Mouse (Mus musculus): ENCODE data around the gene Olfr30. TPM values are rescaled to one million over a fixed set of nuclear protein-coding genes. Genes with fewer than 3 reads are reported as not detected.
"Not testable (repeated sequence)": the region's sequence is repeated elsewhere in the genome, so short reads cannot be mapped to it uniquely, and the experiment has no call there.

Gene Olfr30
- not detected in 2 replicates for polyA plus RNA-seq (2015; fragmentation: Nextera tagmentation; extraction: Ambion mirVana)

- ATAC-seq (ENCODE audit: low read depth) = no peak
- Histone ChIP-seq H3K4me3 (ENCODE audit: low read depth, low read length) (no peak within 1 kb of the TSS), H3K4me2 (ENCODE audit: low read depth, low read length) (no peak within 1 kb of the TSS), H3K27me3 (ENCODE audit: control insufficient read depth, insufficient read depth, low read depth, low read length) (no peaks in the 10 kb centered on the region), H3K36me3 (ENCODE audit: control insufficient read depth, insufficient read depth) (no peaks in the 10 kb centered on the region), H3K27ac (ENCODE audit: low read length) (no peak within 1 kb of the TSS), H3K9ac (ENCODE audit: low read depth, low read length) (no peak within 1 kb of the TSS), H3K4me1 (ENCODE audit: control insufficient read depth, low read depth, low read length) (no peaks in the 10 kb centered on the region), H3K9me3 (replicated peaks; ENCODE audit: control insufficient read depth, low read length) (no peaks in the 10 kb centered on the region)
These were observed at the start of gene Olfr30 for GRCm38 (mm10) chr11:58462170-58462569. Gene Olfr30, minus strand, starts transcription at chr11:58462270.

GRCm38 (mm10) chr11:58509058-58509457 is 47.0 kb upstream of the Olfr30 start:
- H3K36me3 ChIP-seq (ENCODE audit: control insufficient read depth, insufficient read depth); H3K4me1 ChIP-seq (ENCODE audit: control insufficient read depth, low read depth, low read length); H3K9me3 ChIP-seq (replicated peaks; ENCODE audit: control insufficient read depth, low read length); H3K27ac ChIP-seq (ENCODE audit: low read length); H3K27me3 ChIP-seq (ENCODE audit: control insufficient read depth, insufficient read depth, low read depth, low read length); H3K9ac ChIP-seq (ENCODE audit: low read depth, low read length); ATAC-seq (ENCODE audit: low read depth); H3K4me2 ChIP-seq (ENCODE audit: low read depth, low read length); H3K4me3 ChIP-seq (ENCODE audit: low read depth, low read length): not testable (repeated sequence)
- WGBS (ENCODE audit: insufficient replicate concordance) = 76% methylated on average over 19 of the region's 19 CpGs

GRCm38 (mm10) chr11:58502472-58502871 is 40.4 kb upstream of the Olfr30 start, which contains the start of gene Olfr331:
Gene Olfr331, minus strand, starts transcription at chr11:58502572.
- H3K4me3 ChIP-seq (ENCODE audit: low read depth, low read length); H3K9me3 ChIP-seq (replicated peaks; ENCODE audit: control insufficient read depth, low read length); H3K27me3 ChIP-seq (ENCODE audit: control insufficient read depth, insufficient read depth, low read depth, low read length); H3K9ac ChIP-seq (ENCODE audit: low read depth, low read length); H3K4me2 ChIP-seq (ENCODE audit: low read depth, low read length); H3K4me1 ChIP-seq (ENCODE audit: control insufficient read depth, low read depth, low read length); H3K27ac ChIP-seq (ENCODE audit: low read length); H3K36me3 ChIP-seq (ENCODE audit: control insufficient read depth, insufficient read depth); ATAC-seq (ENCODE audit: low read depth): not testable (repeated sequence)

GRCm38 (mm10) chr11:58499290-58499689 is 37.2 kb upstream of the Olfr30 start:
- 44% methylated on average over 3 of the region's 3 CpGs for WGBS (ENCODE audit: insufficient replicate concordance)
- ATAC-seq (ENCODE audit: low read depth) = no peak

GRCm38 (mm10) chr11:58498761-58499160 is 36.7 kb upstream of the Olfr30 start:
- Histone ChIP-seq H3K9ac (ENCODE audit: low read depth, low read length) (no peak overlapping the region), H3K27ac (ENCODE audit: low read length) (no peak overlapping the region), H3K27me3 (ENCODE audit: control insufficient read depth, insufficient read depth, low read depth, low read length) (no peaks in the 10 kb centered on the region), H3K4me3 (ENCODE audit: low read depth, low read length) (no peak overlapping the region), H3K36me3 (ENCODE audit: control insufficient read depth, insufficient read depth) (no peaks in the 10 kb centered on the region), H3K4me2 (ENCODE audit: low read depth, low read length) (no peak overlapping the region), H3K9me3 (replicated peaks; ENCODE audit: control insufficient read depth, low read length) (no peaks in the 10 kb centered on the region), H3K4me1 (ENCODE audit: control insufficient read depth, low read depth, low read length) (no peaks in the 10 kb centered on the region)
- ATAC-seq (ENCODE audit: low read depth) = no peak
- 61% methylated on average over 9 of the region's 9 CpGs for WGBS (ENCODE audit: insufficient replicate concordance)

More at GRCm38 (mm10) chr11:58499290-58499689, 37.2 kb upstream of the Olfr30 start:
- H3K4me2 ChIP-seq (ENCODE audit: low read depth, low read length) = no peak overlapping the region
- H3K9me3 ChIP-seq (replicated peaks; ENCODE audit: control insufficient read depth, low read length) = no peaks in the 10 kb centered on the region
- H3K27ac ChIP-seq (ENCODE audit: low read length) = no peak overlapping the region
- H3K4me3 ChIP-seq (ENCODE audit: low read depth, low read length) = no peak overlapping the region
- H3K4me1 ChIP-seq (ENCODE audit: control insufficient read depth, low read depth, low read length) = no peaks in the 10 kb centered on the region
- H3K36me3 ChIP-seq (ENCODE audit: control insufficient read depth, insufficient read depth) = no peaks in the 10 kb centered on the region
- H3K9ac ChIP-seq (ENCODE audit: low read depth, low read length) = no peak overlapping the region
- no peaks in the 10 kb centered on the region for H3K27me3 ChIP-seq (ENCODE audit: control insufficient read depth, insufficient read depth, low read depth, low read length)

- H3K4me1 ChIP-seq (ENCODE audit: control insufficient read depth, low read depth, low read length) = no peaks in the 10 kb centered on the region
- H3K36me3 ChIP-seq (ENCODE audit: control insufficient read depth, insufficient read depth) = no peaks in the 10 kb centered on the region
- no peak within 1 kb of the TSS for H3K9ac ChIP-seq (ENCODE audit: low read depth, low read length)
- H3K4me3 ChIP-seq (ENCODE audit: low read depth, low read length) = no peak within 1 kb of the TSS
- no peaks in the 10 kb centered on the region for H3K27me3 ChIP-seq (ENCODE audit: control insufficient read depth, insufficient read depth, low read depth, low read length)
- WGBS (ENCODE audit: insufficient replicate concordance) = 63% methylated on average over 2 of the region's 2 CpGs
- no peak for ATAC-seq (ENCODE audit: low read depth)
- no peaks in the 10 kb centered on the region for H3K9me3 ChIP-seq (replicated peaks; ENCODE audit: control insufficient read depth, low read length)
- no peak within 1 kb of the TSS for H3K27ac ChIP-seq (ENCODE audit: low read length)
- no peak within 1 kb of the TSS for H3K4me2 ChIP-seq (ENCODE audit: low read depth, low read length)
These were observed 30.4 kb upstream of the Olfr30 start, which contains the start of gene Olfr332 for GRCm38 (mm10) chr11:58492455-58492854. Gene Olfr332, minus strand, starts transcription at chr11:58492555.

- Histone ChIP-seq H3K4me3 (ENCODE audit: low read depth, low read length) (no peak overlapping the region), H3K36me3 (ENCODE audit: control insufficient read depth, insufficient read depth) (no peaks in the 10 kb centered on the region), H3K9ac (ENCODE audit: low read depth, low read length) (no peak overlapping the region), H3K4me1 (ENCODE audit: control insufficient read depth, low read depth, low read length) (no peaks in the 10 kb centered on the region), H3K4me2 (ENCODE audit: low read depth, low read length) (no peak overlapping the region), H3K27me3 (ENCODE audit: control insufficient read depth, insufficient read depth, low read depth, low read length) (no peaks in the 10 kb centered on the region), H3K9me3 (replicated peaks; ENCODE audit: control insufficient read depth, low read length) (no peaks in the 10 kb centered on the region), H3K27ac (ENCODE audit: low read length) (no peak overlapping the region)
- 42% methylated on average over 4 of the region's 4 CpGs for WGBS (ENCODE audit: insufficient replicate concordance)
- no peak for ATAC-seq (ENCODE audit: low read depth)
These were observed 8.5 kb downstream of the Olfr30 start for GRCm38 (mm10) chr11:58453592-58453991.

GRCm38 (mm10) chr11:58452759-58453158 is 9.3 kb downstream of the Olfr30 start, which contains the start of gene Lypd9:
Gene Lypd9, minus strand, starts transcription at chr11:58452923.
- H3K9me3 ChIP-seq (replicated peaks; ENCODE audit: control insufficient read depth, low read length) = no peaks in the 10 kb centered on the region
- H3K4me1 ChIP-seq (ENCODE audit: control insufficient read depth, low read depth, low read length) = no peaks in the 10 kb centered on the region
- H3K27ac ChIP-seq (ENCODE audit: low read length) = no peak within 1 kb of the TSS
- WGBS (ENCODE audit: insufficient replicate concordance) = 83% methylated on average over 9 of the region's 9 CpGs
- H3K9ac ChIP-seq (ENCODE audit: low read depth, low read length) = no peak within 1 kb of the TSS
- H3K36me3 ChIP-seq (ENCODE audit: control insufficient read depth, insufficient read depth) = no peaks in the 10 kb centered on the region
- no peak within 1 kb of the TSS for H3K4me2 ChIP-seq (ENCODE audit: low read depth, low read length)
- H3K27me3 ChIP-seq (ENCODE audit: control insufficient read depth, insufficient read depth, low read depth, low read length) = no peaks in the 10 kb centered on the region
- ATAC-seq (ENCODE audit: low read depth) = no peak
- no peak within 1 kb of the TSS for H3K4me3 ChIP-seq (ENCODE audit: low read depth, low read length)

GRCm38 (mm10) chr11:58437866-58438265 is 24.2 kb downstream of the Olfr30 start:
- Histone ChIP-seq H3K27me3 (ENCODE audit: control insufficient read depth, insufficient read depth, low read depth, low read length) (no peaks in the 10 kb centered on the region), H3K9me3 (replicated peaks; ENCODE audit: control insufficient read depth, low read length) (no peaks in the 10 kb centered on the region), H3K36me3 (ENCODE audit: control insufficient read depth, insufficient read depth) (no peaks in the 10 kb centered on the region), H3K4me1 (ENCODE audit: control insufficient read depth, low read depth, low read length) (no peaks in the 10 kb centered on the region), H3K27ac (ENCODE audit: low read length) (no peak overlapping the region), H3K4me2 (ENCODE audit: low read depth, low read length) (no peak overlapping the region), H3K4me3 (ENCODE audit: low read depth, low read length) (no peak overlapping the region), H3K9ac (ENCODE audit: low read depth, low read length) (no peak overlapping the region)
- ATAC-seq (ENCODE audit: low read depth) = no peak
- 35% methylated on average over 5 of the region's 5 CpGs for WGBS (ENCODE audit: insufficient replicate concordance)

All from liver, embryonic 16.5 days (tissue).